Mouse (Mus musculus) effector memory CD4-positive, alpha-beta T cell, adult 5 months (primary cell): ENCODE data around the gene Pxdc1. TPM values are rescaled to one million over a fixed set of nuclear protein-coding genes. Genes with fewer than 3 reads are reported as not detected.

Experiments used
- polyA plus RNA-seq: library from polyadenylated mRNA; unstranded; fragments of 100-300 nt; shearing (Covaris generic); gene quantifications from one replicate; pipeline ENCODE4 v1.2.1, GENCODE M21; 2017

Pxdc1 gene
- 0.30 TPM for polyA plus RNA-seq

GRCm38 (mm10) chr13:34653391-34653790 is at the start of gene Pxdc1:
Pxdc1 (minus strand) TSS chr13:34653486.

Other genes starting within 250 kb of the Pxdc1 start
- gene Fam50b, start 81.4 kb upstream of the Pxdc1 start, polyA plus RNA-seq = not detected
- 80.2 TPM for gene Prpf4b, start 221.8 kb upstream of the Pxdc1 start, polyA plus RNA-seq